Mouse (Mus musculus): ENCODE measurements around the gene Mylk.

The Mylk gene

GRCm38 (mm10) chr16:34854066-34854465 is 109.1 kb downstream of the Mylk start:
- no peak for DNase-seq

- no peak for DNase-seq
Measured at GRCm38 (mm10) chr16:34855136-34855535, 110.1 kb downstream of the Mylk start.

GRCm38 (mm10) chr16:34855751-34856150 is 110.7 kb downstream of the Mylk start:
- no peak for DNase-seq

- DNase-seq = no peak
Measured at GRCm38 (mm10) chr16:34857631-34858030, 112.6 kb downstream of the Mylk start.

GRCm38 (mm10) chr16:34860761-34861160 is 115.8 kb downstream of the Mylk start:
- no peak for DNase-seq

- DNase-seq = no peak
Measured at GRCm38 (mm10) chr16:34861744-34862365, 116.8 kb downstream of the Mylk start.

GRCm38 (mm10) chr16:34865373-34865772 is 120.4 kb downstream of the Mylk start:
- no peak for DNase-seq

GRCm38 (mm10) chr16:34867217-34867616 is 122.2 kb downstream of the Mylk start:
- no peak for DNase-seq

- DNase-seq = no peak
Measured at GRCm38 (mm10) chr16:34880031-34880778, 135.2 kb downstream of the Mylk start.

GRCm38 (mm10) chr16:34880815-34881214 is 135.8 kb downstream of the Mylk start:
- DNase-seq = no peak

GRCm38 (mm10) chr16:34887037-34887436 is 142.0 kb downstream of the Mylk start:
- no peak for DNase-seq

- DNase-seq = no peak
Measured at GRCm38 (mm10) chr16:34894016-34894415, 149.0 kb downstream of the Mylk start.

- DNase-seq = no peak
Measured at GRCm38 (mm10) chr16:34895916-34896315, 150.9 kb downstream of the Mylk start.

- no peak for DNase-seq
Measured at GRCm38 (mm10) chr16:34896996-34897395, 152.0 kb downstream of the Mylk start.

- DNase-seq = no peak
Measured at GRCm38 (mm10) chr16:34898057-34898789, 153.2 kb downstream of the Mylk start.

- DNase-seq = no peak
Measured at GRCm38 (mm10) chr16:34899071-34899808, 154.2 kb downstream of the Mylk start.

- no peak for DNase-seq
Measured at GRCm38 (mm10) chr16:34899997-34900396, 155.0 kb downstream of the Mylk start.

- no peak for DNase-seq
Measured at GRCm38 (mm10) chr16:34900471-34900870, 155.5 kb downstream of the Mylk start.

- DNase-seq = no peak
Measured at GRCm38 (mm10) chr16:34901031-34901430, 156.0 kb downstream of the Mylk start.

GRCm38 (mm10) chr16:34901611-34902293 is 156.7 kb downstream of the Mylk start:
- no peak for DNase-seq

- peak; percentile 23 for DNase-seq
Measured at GRCm38 (mm10) chr16:34902294-34902680, 157.3 kb downstream of the Mylk start.

GRCm38 (mm10) chr16:34902761-34903160 is 157.8 kb downstream of the Mylk start:
- no peak for DNase-seq

- no peak for DNase-seq
Measured at GRCm38 (mm10) chr16:34904876-34905275, 159.9 kb downstream of the Mylk start.

Data from cerebellum, adult 11-12 months (tissue).